Mouse (Mus musculus) thymus, adult 2 months (tissue): ENCODE measurements at regions not wholly inside any gene's neighbourhood (a gene's known extent, or its start where the extent isn't known, plus 50 kb on each side); places are given as distances from the start of the nearest gene placed in this dataset.

Experiments used
- CTCF ChIP-seq: fragments of 200-500 bp; IDR thresholded peaks from 2 replicates; pipeline ENCODE4 v1.5.1; 2012; ENCODE audit warnings: mild to moderate bottlenecking, control low read depth, low read length, moderate library complexity, borderline replicate concordance; ENCODE audit not compliant: control insufficient read depth, poor library complexity, insufficient read depth; ENCODE audit errors: extremely low read depth
- POLR2A ChIP-seq: fragments of 200-500 bp; IDR thresholded peaks from 2 replicates; pipeline ENCODE4 v1.6.1; 2012; ENCODE audit warnings: mild to moderate bottlenecking, low read length, control low read depth, moderate library complexity; ENCODE audit not compliant: control insufficient read depth, poor library complexity, insufficient read depth; ENCODE audit errors: extremely low read depth

GRCm38 (mm10) chr12:106479878-106480194 is 469.8 kb downstream of the Vrk1 start:
- TF ChIP-seq POLR2A, result no peak
- no peak for TF ChIP-seq CTCF
